Mouse (Mus musculus): ENCODE data around the gene Il18bp.
"Not testable (repeated sequence)": the region's sequence is repeated elsewhere in the genome, so short reads cannot be mapped to it uniquely, and the experiment has no call there.

The Il18bp gene

DNA sequence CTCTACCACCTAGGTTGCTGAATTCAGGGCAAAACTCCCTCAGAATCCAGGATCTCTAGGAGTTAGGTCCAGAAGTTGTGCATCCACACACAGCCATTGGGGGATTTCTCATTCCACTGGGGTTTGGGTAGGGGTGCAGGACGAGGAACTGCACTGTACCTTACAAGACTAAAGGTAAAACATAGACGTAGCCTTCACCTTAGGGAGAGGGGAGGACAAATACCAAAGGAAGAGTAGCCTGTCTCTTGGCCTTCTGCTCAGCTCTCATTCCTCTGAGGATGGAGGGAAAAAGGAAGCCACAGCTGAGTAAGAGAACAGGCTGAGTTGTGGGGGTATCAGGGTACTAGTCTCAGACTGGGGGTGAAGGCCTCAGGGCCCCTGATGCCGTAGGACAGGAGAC lies at the start of gene Il18bp:
TSS of gene Il18bp (minus strand) at position 101 of the 400 bp plus-strand sequence.
- in situ Hi-C loops (cut with MboI, MseI): no loop called here

DNA sequence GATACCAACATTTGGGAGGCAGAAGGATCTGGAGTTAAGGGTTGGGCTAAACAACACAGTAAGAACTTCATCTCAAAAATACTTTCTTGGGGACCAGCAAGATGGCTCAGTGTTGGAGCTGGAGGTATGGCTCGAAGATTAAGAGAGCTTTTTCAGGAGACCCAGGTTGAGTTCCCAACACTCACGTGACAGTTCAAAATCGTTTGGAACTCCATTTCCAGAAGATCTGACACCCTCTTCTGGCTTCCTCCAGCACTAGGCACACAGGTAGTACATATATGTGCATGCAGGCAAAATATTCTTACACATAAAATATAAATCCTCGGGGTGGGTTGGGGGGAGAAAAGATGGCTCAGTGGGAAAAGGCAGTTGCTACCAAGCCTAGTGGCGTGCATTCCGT lies 47.9 kb upstream of the Il18bp start:
- in situ Hi-C loops (cut with MboI, MseI): loop anchor here in 1 of 2 experiments (10.0 kb wide), 1 partner anchor 402 kb away; the partner anchor contains the start of gene Clpb

DNA sequence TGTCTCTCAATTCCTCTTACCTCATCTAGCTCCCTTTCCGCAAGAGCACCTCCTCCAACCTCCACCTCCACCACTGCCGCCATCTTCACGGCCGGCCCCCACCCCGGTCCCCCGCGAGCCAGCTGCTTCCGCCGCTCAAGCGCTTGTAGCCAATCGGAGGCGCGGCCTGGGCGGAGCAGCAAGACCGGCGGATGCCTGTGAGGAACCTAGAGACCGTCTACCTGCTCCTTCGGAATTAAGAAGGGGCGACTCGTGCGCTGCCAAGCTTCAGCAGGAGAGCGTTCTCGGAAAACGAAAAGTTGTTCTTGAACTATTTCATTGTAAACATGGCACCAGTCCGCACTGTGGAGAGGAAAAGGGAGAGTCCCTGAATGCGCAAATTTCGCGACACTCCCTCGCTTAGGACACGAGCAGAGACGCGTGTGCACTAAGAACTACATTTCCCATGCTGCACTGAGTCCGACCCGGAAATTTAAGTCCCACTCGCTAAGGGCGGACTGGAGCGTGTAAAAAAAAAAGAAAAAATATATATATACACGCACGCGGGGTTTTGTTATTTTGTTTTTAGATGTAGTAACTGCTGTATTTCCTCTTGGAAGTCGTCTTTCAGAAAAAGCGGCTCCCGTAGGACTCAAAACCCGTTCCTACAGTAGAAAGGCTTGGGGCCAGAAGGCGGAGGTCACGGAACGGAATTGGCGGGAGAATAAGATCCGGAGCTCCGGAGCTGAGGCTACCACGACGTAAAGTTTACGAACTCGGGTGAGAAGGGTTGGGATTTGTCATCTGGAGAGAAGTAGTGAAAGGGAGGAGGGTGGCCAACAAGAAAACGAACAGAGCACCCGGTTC lies 46.8 kb upstream of the Il18bp start, which contains the start of the genes Rnf121, Xndc1 and Xntrpc:
TSS of gene Rnf121 (minus strand) at position 424 of the 846 bp plus-strand sequence.
TSS of gene Xndc1 (plus strand) at position 466 of the 846 bp plus-strand sequence.
TSS of gene Xntrpc (plus strand) at position 668 of the 846 bp plus-strand sequence.
- in situ Hi-C loops (cut with MboI, MseI): loop anchor here in 1 of 2 experiments (10.0 kb wide), 1 partner anchor 400 kb away; the partner anchor contains the start of gene Clpb

DNA sequence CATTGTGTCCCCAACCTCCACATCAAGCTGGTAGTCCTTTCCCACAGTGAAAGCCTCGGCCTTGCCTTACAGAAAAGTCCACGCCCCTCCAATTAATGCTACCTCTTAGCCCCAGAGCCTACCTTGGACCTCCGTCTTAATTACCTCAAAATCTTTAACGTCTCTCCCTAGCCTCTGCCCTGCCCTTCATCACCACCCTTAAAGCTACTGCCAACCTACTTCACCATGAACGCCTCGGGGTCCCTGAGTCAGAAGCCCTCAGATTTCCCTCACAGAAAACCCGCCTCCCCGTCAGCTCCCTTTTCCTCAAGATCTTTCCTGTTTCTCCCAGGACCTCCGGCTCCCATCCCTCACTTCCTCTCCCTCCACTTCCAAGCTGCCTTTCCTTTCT lies 46.2 kb upstream of the Il18bp start:
- in situ Hi-C loops (cut with MboI, MseI): loop anchor here in 1 of 2 experiments (10.0 kb wide), 1 partner anchor 400 kb away; the partner anchor contains the start of gene Clpb

GRCm38 (mm10) chr7:102063891-102064290 lies 45.4 kb upstream of the Il18bp start:
- in situ Hi-C loops (cut with MboI, MseI): loop anchor here in 1 of 2 experiments (10.0 kb wide), 1 partner anchor 399 kb away; the partner anchor contains the start of gene Clpb

- in situ Hi-C loops (cut with MboI, MseI): loop anchor here in 1 of 2 experiments (10.0 kb wide), 1 partner anchor 397 kb away; the partner anchor contains the start of gene Clpb
Observed at GRCm38 (mm10) chr7:102062203-102062602, 43.7 kb upstream of the Il18bp start.

- in situ Hi-C loops (cut with MboI, MseI): loop anchor here in 1 of 2 experiments (10.0 kb wide), 1 partner anchor 397 kb away; the partner anchor contains the start of gene Clpb
Observed at GRCm38 (mm10) chr7:102061353-102061752, 42.9 kb upstream of the Il18bp start.

DNA sequence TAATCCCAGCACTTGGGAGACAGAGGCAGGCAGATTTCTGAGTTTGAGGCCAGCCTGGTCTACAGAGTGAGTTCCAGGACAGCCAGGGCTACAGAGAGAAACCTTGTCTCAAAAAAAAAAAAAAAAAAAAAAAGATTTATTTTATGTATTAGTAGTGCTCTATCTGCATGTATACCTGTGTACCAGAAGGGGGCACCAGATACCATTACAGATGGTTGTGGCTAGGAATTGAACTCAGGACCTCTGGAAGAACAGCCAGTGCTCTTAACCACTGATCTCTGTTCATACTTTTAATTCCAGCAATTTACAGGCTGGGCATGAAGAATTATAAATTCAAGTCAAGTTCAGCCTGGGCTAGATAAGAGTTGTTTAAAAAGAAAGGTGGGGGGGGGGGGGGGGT lies 30.0 kb upstream of the Il18bp start:
- in situ Hi-C loops (cut with MboI, MseI): loop anchor here in 1 of 2 experiments (5.0 kb wide), 1 partner anchor 34 kb away; the partner anchor contains the start of gene Trpc2

DNA sequence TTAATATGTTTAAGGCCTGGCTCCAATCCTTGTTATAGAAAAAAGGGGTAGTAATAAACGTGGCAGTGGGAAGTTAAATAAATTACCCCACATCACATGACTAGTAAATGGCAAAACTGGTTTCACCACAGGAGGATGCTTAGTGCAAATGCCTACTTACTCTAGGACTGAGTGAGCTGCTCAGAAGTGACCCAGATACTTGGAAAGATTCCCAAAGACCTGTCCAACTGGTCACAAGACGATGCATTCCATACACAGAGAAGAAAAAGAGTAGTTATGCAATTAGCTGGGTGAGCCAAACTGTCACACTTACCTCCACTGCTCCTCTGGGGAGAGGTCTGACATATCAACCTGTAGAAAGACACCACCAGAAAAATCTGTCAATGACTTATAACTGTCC lies 23.8 kb upstream of the Il18bp start:
- in situ Hi-C loops (cut with MboI, MseI): no loop called here

GRCm38 (mm10) chr7:102037318-102037717 lies 18.8 kb upstream of the Il18bp start:
- in situ Hi-C loops (cut with MboI, MseI): no loop called here

DNA sequence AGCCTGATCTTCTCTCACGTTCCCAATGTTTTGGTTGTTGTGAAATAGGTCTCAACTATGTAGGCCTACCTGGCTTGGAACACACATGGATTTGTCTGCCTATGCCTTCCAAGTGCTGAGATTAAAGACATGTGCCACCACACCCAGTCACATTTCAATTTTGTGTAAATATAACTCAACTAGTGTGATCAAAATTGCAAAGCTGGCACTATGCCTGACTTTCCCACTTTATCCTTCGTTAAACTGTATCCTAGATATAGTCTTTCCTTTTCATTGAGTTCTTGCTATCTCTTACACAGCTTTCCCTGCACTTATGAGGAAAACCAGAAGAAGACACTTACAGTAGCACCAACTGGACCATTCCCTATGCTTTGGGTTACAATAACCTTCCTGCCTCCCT lies 17.0 kb upstream of the Il18bp start:
- in situ Hi-C loops (cut with MboI, MseI): no loop called here

GRCm38 (mm10) chr7:102034904-102035303 lies 16.4 kb upstream of the Il18bp start:
- in situ Hi-C loops (cut with MboI, MseI): no loop called here

DNA sequence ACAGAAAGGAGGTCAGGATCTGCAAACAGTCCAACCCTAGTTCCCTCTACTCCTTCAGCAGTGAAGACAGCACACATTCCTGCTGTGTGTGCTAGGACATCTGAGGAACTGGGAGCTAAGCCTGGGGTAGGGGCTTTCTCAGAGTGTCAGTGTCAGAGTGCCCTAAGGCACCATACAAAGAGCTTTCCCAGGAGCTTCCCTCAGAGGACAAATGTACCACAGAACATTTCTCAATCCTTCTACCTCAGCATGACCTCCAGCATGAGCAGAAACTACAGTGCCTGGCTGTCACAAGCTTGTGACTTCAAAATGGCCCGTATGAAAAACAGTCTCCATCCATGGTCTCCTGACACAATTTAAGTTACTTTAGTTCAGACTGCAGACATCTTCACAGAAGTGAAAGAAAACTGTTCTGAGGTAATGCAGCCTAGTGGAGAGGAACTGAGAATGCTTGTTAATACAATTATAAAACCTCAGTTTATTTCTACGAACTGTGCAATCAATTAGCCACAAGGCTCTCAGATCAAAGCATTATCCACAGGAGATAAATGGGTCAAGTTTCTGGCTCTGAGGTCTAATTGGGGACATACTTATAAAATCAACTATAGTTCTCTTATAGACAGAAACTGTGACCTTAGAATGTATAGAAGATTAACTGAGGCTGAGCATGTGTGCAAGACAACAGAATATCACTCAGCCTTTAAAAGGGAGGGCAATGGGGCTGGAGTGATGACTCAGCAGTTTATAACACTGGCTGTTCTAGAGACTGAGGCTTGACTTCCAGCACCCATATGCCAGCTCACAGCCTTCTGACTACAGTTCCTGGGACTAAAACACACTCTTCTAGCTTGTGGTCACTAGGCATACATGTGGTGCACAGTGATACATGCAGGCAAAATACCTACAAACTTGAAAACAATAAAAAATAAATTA lies 7.0 kb upstream of the Il18bp start:
- in situ Hi-C loops (cut with MboI, MseI): no loop called here

GRCm38 (mm10) chr7:102023821-102024220 lies 5.3 kb upstream of the Il18bp start:
- in situ Hi-C loops (cut with MboI, MseI): no loop called here

GRCm38 (mm10) chr7:102020934-102021333 lies 2.4 kb upstream of the Il18bp start:
- in situ Hi-C loops (cut with MboI, MseI): not testable (repeated sequence)

DNA sequence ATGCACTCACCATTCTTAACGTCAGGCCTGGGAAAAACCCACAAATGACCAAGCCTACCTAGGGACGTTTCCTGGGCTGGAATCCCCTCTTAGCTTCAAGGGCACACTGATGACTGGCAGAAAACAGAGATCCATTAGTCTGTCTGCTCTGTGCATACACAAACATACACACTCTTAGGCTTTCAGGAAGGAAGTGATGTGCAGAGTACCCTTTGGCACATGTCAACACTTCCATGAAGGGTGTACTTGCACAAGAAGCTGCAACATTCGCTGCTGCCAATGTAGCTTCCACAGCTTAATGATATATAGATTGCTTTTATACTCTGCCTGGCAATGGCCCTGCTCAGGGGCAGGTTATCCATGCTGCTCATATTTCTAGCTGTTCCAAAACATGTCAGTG lies 872 bp upstream of the Il18bp start:
- in situ Hi-C loops (cut with MboI, MseI): no loop called here

- in situ Hi-C loops (cut with MboI, MseI): no loop called here
Observed at GRCm38 (mm10) chr7:102018034-102018433, 456 bp downstream of the Il18bp start.

DNA sequence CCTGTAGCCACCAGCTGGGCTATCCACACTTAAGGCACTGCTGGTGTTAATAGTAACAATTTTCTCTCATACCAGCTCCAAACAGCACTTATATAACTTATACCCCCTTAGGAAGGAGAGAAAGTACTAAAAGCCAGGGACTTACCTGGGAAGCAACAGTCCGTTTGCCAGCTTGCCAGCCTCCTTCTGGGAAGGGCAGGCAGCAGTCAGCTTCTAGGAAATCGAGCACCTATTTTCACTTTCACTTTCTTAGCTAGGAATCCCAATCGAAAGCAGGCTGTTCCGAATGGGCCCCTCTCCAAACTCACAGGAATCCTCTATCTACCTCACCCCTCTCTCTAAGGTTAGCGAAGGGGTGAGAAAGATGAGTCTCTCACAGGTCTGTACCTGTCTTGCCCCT lies 1.0 kb downstream of the Il18bp start:
- in situ Hi-C loops (cut with MboI, MseI): no loop called here

- in situ Hi-C loops (cut with MboI, MseI): no loop called here
Observed at GRCm38 (mm10) chr7:102016936-102017335, 1.6 kb downstream of the Il18bp start.

- in situ Hi-C loops (cut with MboI, MseI): no loop called here
Observed at GRCm38 (mm10) chr7:102014995-102015394, 3.5 kb downstream of the Il18bp start.

DNA sequence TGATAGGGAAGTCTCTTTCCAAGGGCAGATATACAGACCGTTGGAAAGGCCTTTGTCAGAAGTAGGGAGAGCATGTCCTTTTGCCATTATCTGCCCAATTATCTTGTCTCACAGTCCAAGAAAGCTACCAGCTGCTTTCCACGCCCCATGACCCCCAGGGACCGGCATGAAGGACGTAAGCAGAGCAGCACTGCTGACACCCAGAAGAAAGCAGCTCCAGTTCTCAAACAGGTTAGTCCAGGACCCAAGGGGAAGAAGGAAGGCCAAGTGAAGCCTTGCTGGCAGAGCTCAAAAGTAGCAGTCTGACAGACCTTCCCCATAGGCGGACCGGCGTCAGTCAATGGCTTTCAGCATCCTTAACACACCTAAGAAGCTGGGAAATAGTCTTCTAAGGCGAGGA lies 5.1 kb downstream of the Il18bp start:
- in situ Hi-C loops (cut with MboI, MseI): no loop called here

Measured in T-helper 17 cell (primary cell).